Mouse (Mus musculus): ENCODE measurements around the gene Zfp710.

GRCm38 (mm10) chr7:80032216-80033052 is 7.8 kb downstream of the Zfp710 start:
- no peak for TF ChIP-seq GATA1 (IDR thresholded peaks at IDR 0.05; ENCODE audit: low read length)
- TF ChIP-seq TAL1 (IDR thresholded peaks at IDR 0.05; ENCODE audit: low read length) = no peak
